Mouse (Mus musculus) layer of hippocampus, postnatal 10 days (tissue): ENCODE measurements around the gene Ola1. TPM values are rescaled to one million over a fixed set of nuclear protein-coding genes. Genes with fewer than 3 reads are reported as not detected.

Experiments
- DNase-seq, 2 experiments: peaks; one replicate each; pipeline ENCODE4 v3.0.0; 2021; ENCODE audit warnings: low spot score in 2 of 2
- total RNA-seq, 2 experiments: library from RNA; stranded (reverse); gene quantifications; 2 replicates each; pipeline ENCODE4 v1.2.3; 2021

The Ola1 gene
- total RNA-seq, 2 experiments from 2014 or later: 108 to 123 TPM

DNA sequence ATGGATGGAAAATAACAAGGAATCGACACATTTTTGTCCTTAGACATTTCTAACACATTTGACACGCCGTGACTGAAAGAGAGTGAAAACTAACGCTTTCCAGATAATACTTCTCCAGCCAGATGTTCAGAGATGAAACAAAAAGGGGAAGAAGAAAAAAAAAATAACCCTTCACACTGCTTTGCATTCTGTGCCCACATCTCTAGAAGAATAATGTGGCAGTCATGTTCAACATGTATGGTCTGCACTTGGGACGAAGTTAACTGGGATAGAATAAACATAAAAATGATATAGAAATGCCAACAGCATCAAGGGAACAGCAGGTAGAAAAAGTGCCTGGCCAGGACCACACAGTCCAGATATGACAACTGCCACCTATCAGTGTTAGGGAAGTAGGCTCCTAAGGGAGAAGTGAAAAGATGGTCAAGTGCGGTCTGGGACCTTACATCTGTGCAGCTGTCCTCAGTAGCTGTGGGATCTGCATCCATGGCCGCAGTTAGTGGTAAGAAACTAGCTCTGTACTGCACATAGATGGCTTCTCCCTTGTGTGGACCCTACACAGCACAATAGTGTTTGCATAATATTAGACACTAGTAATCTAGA lies 149.4 kb downstream of the Ola1 start:
- DNase-seq: no peak

DNA sequence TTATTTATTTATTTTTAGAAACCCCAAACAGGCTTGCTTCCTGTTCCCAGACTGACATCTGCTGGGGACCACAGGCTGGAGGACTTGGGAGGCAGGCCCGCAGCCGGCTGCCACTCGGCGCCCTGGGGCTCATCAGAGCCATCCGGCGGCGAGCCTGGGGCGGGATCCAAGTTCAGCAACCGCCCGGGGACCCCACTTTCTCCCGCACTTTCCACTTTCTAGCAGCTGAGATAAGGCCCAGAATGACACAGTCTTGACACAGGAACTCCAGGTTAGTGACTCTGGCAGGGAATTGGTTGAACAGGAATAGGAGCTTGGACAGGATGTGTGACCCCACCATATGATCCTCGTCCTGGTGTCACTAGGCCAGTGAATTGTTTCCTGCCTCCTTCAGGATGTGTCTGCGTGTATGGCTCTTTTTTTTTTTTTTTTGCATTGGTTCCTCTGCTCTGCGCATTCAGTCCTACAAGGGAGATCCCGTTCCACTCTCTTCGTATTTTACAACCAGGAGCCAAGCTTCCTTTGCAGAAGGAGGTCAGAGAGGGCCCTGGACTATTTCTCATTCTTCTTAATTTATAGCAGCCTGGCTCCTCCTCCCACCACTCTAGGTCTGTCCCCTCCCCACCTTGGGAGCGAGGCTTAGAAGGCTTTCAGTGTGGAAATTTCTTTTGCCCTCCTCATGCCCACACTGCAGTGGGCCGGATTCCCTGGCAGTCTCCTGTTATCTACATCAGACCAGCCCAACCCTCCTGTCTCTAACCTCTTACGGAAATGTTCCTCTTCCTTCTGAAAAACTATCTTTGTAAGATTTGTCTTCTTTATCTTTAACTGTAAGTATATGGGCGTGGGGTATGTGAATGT lies 152.2 kb downstream of the Ola1 start:
- DNase-seq: peak in 1 of 2 experiments; percentile 23

DNA sequence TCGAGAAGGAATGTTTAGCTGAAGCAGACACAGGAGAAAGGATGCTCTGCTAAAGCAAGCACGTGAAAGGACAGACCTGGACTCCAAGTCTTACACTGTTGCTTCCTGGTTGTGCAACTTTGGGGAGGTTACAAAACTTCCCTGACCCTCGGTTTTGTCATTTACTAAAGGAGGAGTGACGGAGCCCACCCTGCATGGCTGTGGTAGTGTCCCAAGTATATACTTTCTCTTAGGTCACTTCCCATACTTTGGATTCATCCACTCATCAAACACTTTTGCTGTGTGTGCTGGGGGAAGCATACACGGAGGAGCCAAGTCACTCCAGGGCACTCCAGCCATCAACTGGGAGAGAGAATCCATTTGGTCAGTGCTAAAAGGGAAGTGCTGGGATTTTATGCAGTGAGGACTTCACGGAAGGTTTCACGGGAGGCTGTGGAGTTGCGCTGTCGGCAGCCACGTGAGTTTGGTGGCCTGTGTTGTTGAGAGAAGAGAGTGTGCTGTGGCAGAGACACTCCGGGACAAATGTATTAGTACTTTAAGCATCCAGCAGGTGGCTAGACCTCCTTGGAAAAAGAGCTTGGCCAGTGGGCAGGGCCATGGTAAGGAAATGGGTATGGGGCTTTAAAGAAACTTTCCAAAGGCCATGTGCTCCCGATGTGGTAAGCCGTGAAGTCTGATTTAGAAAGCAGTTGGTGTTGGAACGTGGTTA lies 154.7 kb downstream of the Ola1 start:
- DNase-seq: no peak

DNA sequence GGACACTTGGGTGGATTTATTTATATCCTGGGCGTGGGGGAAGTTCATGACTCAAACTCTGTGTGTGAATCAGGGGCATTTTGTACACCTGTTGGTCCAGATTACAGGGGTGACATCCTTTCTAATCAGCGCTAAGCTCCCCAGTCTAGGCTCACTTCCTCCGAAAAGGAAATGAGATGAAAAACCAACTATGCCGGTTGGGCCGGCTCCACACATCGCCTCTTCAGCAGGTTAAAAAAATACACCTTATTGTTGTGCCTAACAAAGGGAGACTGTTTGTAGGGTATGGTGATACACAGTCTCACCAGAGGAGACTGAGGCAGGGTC lies 158.5 kb downstream of the Ola1 start:
- DNase-seq: no peak

DNA sequence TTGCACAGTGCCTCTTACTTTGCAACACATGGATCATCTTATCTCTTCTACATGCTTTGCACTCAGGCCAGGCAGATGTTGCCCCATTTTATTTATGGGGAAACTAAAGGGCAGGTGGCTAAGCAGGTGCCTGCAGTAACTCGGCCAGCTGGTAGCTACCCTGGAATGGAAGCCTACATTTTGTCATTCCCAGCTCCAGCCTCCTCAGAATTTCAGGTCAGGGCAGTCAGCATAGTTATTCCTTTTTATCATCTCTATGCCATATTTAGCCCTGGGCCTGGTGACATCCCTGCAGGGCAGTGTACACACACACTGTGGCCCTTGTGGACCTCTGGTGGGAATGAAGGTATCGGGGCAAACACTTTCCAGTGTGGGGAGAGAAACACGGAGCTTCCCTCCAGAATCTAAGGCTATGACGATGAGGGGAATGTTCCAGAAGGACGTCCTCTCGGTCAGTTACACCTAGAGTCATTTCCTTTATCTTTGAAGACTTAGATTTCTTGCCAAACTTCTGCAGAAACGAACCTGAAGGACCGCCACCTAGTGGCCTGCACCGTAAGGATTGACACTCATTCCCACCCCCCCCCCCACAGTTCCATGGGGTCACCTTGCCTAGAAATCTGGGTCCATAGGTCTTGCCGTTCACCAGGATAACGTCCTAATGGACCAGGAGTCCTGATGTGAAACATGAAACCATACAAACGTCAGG lies 159.0 kb downstream of the Ola1 start:
- DNase-seq: peak; percentile 25 to 35

DNA sequence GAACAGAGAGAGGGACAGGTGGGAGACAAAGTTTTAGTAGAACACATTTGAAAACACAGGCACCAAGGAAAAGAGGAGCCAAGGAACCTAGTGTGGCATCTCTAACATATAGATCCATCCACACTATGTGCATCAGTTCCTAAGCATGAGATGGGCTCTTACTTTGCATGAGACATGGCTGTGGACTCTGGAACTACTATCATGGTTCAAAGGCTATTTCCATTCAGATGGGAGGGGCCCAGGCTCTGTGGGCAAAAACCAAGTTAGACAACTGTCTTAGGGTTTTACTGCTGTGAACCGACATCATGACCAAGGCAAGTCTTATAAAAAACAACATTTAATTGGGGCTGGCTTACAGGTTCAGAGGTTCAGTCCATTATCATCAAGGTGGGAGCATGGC lies 160.4 kb downstream of the Ola1 start:
- DNase-seq: no peak

DNA sequence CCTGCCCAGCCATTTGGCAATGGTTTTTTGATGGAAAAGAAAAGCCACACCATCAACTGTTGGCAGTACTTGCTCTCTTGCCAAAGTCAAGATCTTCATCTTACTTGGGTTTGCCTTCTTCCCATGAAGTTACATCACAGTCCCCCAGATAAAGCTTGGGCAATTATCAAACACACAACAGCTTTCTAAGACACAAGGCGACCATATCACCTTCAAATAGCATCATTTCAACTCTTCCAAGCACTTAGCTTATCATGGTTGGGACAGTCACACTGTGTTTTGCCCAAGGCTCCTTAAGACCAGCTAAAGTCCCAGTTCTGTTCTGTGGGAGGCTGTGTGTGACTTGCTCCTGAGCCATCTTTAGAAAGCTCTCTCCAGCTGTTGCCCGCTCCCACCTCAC lies 161.1 kb downstream of the Ola1 start:
- no peak for DNase-seq

DNA sequence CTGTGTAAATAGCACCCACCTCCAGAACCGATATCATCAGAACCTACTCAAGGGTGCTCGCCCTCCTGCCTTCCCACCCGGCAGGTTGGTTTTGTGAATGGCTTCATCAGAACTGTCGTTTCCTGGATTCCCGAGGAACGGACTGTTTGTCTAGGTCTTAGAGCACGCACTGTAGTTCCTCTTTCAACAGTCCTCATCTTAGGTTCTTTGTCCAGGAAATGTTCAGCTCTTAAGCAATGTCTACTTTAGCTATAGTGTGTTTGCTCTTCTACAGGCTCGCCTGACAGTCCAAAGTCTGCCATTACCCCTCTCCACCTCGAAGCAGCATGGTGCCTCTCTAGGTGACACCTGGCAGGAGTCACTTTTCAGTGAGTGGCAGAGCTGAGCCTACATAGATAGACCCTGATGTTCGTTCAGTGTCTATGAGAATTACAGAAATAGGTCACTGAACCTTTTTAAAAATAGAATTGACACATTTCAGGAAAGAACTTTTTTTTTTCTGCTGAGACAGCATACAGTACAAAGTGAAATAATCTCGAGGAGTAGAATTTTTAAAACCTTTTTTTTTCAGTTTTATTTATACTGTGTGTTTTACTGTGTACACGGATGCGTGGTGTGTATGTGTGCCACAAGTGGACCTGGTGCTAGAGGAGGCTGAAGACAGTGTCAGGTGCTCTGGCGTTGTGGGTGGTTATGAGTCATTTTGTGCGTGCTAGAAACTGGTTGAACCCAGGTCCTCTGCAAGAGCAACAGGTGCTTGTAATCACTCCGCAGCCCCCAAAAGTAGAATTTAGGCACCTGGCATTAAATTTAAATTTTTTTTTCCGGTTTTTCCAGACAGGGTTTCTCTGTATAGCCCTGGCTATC lies 162.4 kb downstream of the Ola1 start:
- no peak for DNase-seq

DNA sequence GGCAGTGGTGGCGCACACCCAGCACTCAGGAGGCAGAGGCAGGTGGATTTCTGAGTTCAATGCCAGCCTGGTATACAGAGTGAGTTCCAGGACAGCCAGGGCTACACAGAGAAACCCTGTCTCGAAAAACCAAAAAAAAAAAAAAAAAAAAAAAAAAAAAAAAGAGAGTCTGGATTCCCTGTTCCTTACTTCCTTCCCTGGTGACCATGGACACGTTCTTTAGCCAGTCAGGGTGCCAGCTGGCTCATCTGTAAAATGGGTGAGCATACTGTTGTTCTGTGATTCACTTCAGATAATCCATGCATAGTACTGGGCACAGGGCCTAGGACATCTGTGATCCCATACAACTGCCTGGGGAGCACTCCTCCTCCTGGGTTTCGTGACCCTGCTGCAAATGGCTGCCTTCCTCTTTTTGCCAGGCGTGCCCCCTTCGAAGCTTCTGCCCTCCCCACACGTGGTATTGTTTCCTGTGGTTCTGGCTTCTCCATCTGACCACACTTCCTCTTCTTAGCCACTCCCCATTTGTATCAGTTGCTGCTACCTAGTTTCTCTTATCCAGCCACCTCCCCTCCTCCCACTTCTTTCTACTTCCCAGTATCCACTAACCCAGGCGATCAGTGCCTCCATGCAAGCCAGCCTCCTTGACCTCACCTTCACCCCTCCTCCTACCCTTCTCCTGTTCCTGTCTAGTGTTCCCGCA lies 164.8 kb downstream of the Ola1 start:
- no peak for DNase-seq

DNA sequence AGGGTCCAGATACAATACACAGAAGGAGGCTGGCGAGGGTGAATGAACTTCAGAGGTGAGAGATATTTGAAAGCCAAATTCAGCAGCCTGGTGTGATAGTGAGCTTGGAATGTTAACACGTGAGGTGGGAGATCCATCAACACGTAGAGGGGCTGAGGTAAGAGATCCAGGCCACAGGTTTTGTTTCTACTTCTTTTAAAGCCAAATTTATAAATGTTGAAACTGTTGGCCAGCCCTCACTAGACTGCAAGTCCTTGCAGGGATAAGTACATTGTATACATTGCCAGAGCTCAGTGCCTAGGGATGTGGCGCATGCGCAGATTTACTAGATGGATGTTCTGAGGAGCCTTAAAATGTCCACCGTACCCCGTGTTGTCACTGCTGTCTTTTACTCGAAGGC lies 168.3 kb downstream of the Ola1 start:
- DNase-seq: no peak

DNA sequence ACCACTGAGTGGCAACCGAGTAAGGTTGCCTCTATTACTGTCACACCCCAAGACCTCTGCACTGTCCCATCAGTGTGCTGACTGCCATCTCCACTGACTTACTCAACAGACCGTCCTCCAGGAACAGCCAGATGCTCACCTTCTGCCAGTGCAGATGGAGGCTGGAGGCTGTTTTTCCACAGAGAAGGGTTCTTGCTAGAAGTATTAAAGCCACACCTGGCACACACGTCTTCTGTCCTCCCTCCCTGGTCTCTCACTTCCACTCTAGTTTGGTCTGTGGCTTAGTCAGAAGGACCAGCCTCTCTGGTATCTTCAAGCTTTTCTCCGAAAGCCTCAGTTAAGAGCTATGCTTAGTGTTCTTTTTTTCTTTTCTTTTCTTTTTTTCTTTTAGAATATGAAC lies 168.7 kb downstream of the Ola1 start:
- no peak for DNase-seq

DNA sequence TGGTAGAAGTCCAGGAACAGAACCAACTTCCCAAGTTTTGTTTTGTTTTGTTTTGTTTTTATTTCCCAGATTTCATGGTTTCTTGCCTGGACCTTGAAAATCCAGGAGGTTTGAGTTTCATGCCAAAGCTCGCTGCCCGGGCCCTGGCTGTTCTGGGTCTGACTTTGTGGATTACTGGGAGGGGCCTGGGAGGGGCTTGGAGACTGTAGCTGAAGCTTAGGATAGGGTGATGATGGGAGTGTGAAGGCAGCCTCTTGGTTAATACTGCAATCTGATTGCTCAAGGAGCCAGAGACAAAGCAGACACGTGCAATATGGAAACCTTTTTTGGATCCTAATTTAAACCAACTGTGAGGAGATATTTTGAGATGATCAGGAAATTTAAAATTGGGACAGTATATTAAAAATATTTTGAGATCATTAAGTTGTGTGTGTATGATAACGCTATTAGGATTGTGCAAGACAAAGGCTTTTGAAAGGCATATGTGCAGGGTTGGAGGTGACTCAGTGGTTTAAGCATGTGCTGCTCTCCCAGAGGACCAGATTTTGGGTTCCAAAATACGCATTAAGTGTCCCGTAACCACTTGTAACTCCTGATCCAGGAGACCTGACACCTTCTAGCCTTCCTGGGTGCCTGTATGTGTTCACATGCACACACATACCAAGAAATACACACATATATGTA lies 169.6 kb downstream of the Ola1 start:
- DNase-seq: no peak

DNA sequence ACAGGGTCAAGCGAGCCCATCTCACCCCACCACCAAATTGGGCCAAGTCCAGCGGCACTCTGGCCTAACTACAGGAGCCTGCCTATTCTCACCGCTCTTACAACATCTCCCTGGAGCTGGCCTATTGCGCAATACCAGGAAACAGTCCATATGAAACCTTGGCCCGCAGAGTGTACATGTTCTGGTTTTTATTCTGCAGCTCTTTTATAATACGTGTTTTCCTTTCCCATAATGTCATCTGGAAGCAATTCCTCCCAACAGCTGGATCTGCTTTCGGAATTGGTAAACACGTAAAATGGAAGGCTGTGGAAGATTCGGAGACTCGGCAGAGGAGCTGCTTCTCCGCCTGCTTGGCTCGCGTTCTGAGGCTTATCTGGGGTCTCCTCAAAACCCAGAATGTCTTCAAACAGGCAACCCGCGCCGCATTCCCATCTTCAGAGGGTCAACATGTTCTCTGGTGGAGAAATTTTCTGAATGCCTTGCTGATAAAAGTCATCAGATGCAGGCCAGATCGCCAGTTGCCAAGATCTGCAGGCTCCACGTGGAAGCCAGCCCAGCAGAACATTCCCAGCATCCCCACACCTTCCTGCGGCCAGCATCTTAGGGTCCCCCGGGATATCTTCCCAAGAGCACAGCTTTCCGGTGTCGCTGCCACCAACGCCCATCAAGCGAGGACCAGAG lies 171.5 kb downstream of the Ola1 start:
- peak in 1 of 2 experiments; percentile 22 for DNase-seq

DNA sequence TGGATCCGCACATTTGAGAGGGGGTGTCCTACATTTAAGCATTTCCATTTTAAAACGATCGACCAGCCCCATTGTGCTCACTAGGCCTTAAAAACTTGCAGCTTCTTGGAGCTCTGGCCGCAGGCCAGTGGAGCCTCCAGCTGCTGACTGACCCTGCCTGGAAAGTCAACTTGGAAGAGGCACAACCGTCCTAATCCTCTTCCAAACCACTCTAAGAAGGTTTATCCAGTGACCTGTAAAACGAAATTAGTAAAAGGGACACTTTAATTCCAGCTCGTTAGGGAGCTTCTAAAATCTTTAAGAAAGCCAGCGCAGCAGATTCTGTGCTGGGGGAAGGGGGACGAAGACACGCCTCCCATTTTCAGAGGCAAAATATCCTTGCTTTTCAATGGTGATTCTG lies 172.1 kb downstream of the Ola1 start:
- no peak for DNase-seq

DNA sequence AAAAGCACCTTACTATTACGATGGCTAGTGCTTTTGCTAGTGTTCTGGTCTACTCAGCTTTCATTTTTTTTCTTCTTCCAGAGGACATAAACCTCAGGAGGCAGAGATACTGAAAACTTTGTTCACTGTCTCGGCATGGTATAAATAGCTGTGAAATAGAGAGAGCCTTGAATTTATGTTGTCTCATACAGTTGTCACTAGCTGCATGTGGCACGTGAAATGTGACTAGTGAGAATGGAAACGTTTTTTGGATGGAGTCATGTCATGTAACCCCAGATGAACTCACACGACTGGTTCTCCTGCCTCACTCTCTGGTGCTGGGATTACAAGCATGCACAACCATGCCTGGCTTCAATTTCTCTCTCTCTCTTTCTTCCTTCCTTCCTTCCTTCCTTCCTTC lies 173.2 kb downstream of the Ola1 start:
- no peak for DNase-seq
